In the genomic region with DNA sequence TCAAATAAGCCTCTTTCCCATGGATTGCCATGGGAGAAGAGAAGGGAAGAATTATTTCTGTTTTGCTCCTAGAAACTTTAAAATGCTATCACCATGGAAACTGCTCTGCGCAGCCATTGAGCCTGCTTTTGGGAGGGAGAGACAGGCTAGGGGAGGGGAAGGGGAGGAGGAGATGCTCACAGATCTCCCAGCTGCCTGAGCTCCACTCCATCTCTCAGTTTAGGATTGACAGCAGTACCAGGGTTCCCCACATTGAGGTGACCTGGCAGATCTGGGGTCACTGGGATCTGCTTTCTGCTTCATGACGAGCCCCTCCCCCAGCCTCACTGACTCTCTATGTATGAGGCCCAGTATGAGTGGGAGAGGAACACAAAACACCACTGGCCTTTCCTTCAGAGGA, we compare ENCODE assay signal across 11 mouse cellular contexts.
DNase-seq lines count a peak whose midpoint lies in the region; ATAC-seq and TF ChIP-seq lines count a peak whose summit lies in the region.
"Had no signal": no experiment of that assay in that cellular context is flagged by ENCODE, and none has a peak within 500 bp of the region (broad histone marks: within the 10 kb centered on the region; RNA-seq: fewer than 3 reads in every experiment).

No protein-coding gene starts in this region.

- DNase-seq in neural tube, embryonic 10.5 days (ENCODE audit: extremely low spot score, low spot score): no peak
- DNase-seq in spleen, adult 18-20 months: no peak
- DNase-seq in thymus, adult 2 months: no peak
- DNase-seq: cerebellum, postnatal 36 days; lung, adult 2 months had no signal

- H3K27me3 ChIP-seq in neural tube, embryonic 13.5 days: peaks cover 16% of the 10 kb centered on the region
- H3K27me3 ChIP-seq in hindbrain, embryonic 15.5 days: no peaks in the 10 kb centered on the region
- H3K27me3 ChIP-seq in midbrain, embryonic 15.5 days (replicated peaks): no peaks in the 10 kb centered on the region
- no peaks in the 10 kb centered on the region for H3K27me3 ChIP-seq in thymus, adult 2 months (ENCODE audit: control insufficient read depth, insufficient read depth, low read length)

- WGBS in neural tube, embryonic 13.5 days: 19% methylated on average over 2 of the region's 2 CpGs
- 8% methylated on average over 2 of the region's 2 CpGs for WGBS in hindbrain, embryonic 15.5 days
- WGBS in midbrain, embryonic 15.5 days: 10% methylated on average over 2 of the region's 2 CpGs
- 64% methylated on average over 2 of the region's 2 CpGs for WGBS in thymus, adult 2 months

- H3K4me3 ChIP-seq in neural tube, embryonic 13.5 days: no peak overlapping the region
- H3K4me3 ChIP-seq in hindbrain, embryonic 15.5 days: no peak overlapping the region
- H3K4me3 ChIP-seq in midbrain, embryonic 15.5 days: no peak overlapping the region
- H3K4me3 ChIP-seq in thymus, adult 2 months (ENCODE audit: control insufficient read depth, insufficient read depth, low read length): no peak overlapping the region

- H3K4me2 ChIP-seq in neural tube, embryonic 13.5 days: no peak overlapping the region
- no peak overlapping the region for H3K4me2 ChIP-seq in hindbrain, embryonic 15.5 days
- H3K4me2 ChIP-seq in midbrain, embryonic 15.5 days: no peak overlapping the region
- H3K4me2 ChIP-seq: heart, embryonic 11.5 days had no signal

- ATAC-seq in neural tube, embryonic 13.5 days (ENCODE audit: low read depth): peak; percentile 67
- peak; percentile 70; the same call in 1 of the 2 replicates for ATAC-seq in hindbrain, embryonic 15.5 days (ENCODE audit: low FRiP score, low read depth)
- peak; percentile 88 for ATAC-seq in midbrain, embryonic 15.5 days (replicated peaks)
- no peak for ATAC-seq in cerebellum, adult (ENCODE audit: insufficient number of reproducible peaks, low FRiP score, low TSS enrichment)
- ATAC-seq: intestine, embryonic 16.5 days had no signal

- H3K9me3 ChIP-seq in neural tube, embryonic 13.5 days: no peaks in the 10 kb centered on the region
- H3K9me3 ChIP-seq in hindbrain, embryonic 15.5 days: no peaks in the 10 kb centered on the region
- H3K9me3 ChIP-seq in midbrain, embryonic 15.5 days: no peaks in the 10 kb centered on the region

- no peak overlapping the region for H3K27ac ChIP-seq in neural tube, embryonic 13.5 days (replicated peaks)
- H3K27ac ChIP-seq in hindbrain, embryonic 15.5 days (replicated peaks): peak overlapping the region; percentile 54
- H3K27ac ChIP-seq in midbrain, embryonic 15.5 days: peak overlapping the region; percentile 73
- H3K27ac ChIP-seq in thymus, adult 2 months (ENCODE audit: control insufficient read depth, insufficient read depth, low read length): no peak overlapping the region

- peaks cover 13% of the 10 kb centered on the region for H3K4me1 ChIP-seq in neural tube, embryonic 13.5 days (replicated peaks)
- H3K4me1 ChIP-seq in hindbrain, embryonic 15.5 days (replicated peaks): peaks cover 15% of the 10 kb centered on the region
- H3K4me1 ChIP-seq in midbrain, embryonic 15.5 days: peaks cover 19% of the 10 kb centered on the region
- no peaks in the 10 kb centered on the region for H3K4me1 ChIP-seq in thymus, adult 2 months (replicated peaks; ENCODE audit: control insufficient read depth, insufficient read depth, low read length)

- TF ChIP-seq POLR2A in thymus, adult 2 months (IDR thresholded peaks at IDR 0.05; ENCODE audit: control insufficient read depth, extremely low read depth, insufficient read depth, low read length, poor library complexity): no peak

- no peak for TF ChIP-seq CTCF in thymus, adult 2 months (IDR thresholded peaks at IDR 0.05; ENCODE audit: borderline replicate concordance, control insufficient read depth, extremely low read depth, insufficient read depth, low read length, poor library complexity)

- H3K36me3 ChIP-seq in neural tube, embryonic 13.5 days: no peaks in the 10 kb centered on the region
- no peaks in the 10 kb centered on the region for H3K36me3 ChIP-seq in hindbrain, embryonic 15.5 days
- H3K36me3 ChIP-seq in midbrain, embryonic 15.5 days (replicated peaks): no peaks in the 10 kb centered on the region
- no peaks in the 10 kb centered on the region for H3K36me3 ChIP-seq in thymus, adult 2 months (ENCODE audit: control insufficient read depth, insufficient read depth, low read length)

- no peak overlapping the region for H3K9ac ChIP-seq in neural tube, embryonic 13.5 days
- H3K9ac ChIP-seq in hindbrain, embryonic 15.5 days: no peak overlapping the region
- H3K9ac ChIP-seq in midbrain, embryonic 15.5 days: no peak overlapping the region

Comparison
In these comparisons a context has a peak if more than half of its experiments do, and no peak if none do; other contexts are left out.
1. H3K27ac ChIP-seq: peak in hindbrain, embryonic 15.5 days (single experiment) and midbrain, embryonic 15.5 days (single experiment); none in neural tube, embryonic 13.5 days (single experiment) and thymus, adult 2 months (single experiment).